9 mouse cellular contexts compared by ENCODE assay signal in genomic region chr2:57111791-57112538, GRCm38 (mm10). TPM values are rescaled to one million over a fixed set of nuclear protein-coding genes. Genes with fewer than 3 reads are reported as not detected.
DNase-seq lines count a peak whose midpoint lies in the region; ATAC-seq and TF ChIP-seq lines count a peak whose summit lies in the region.
"Had no signal": no experiment of that assay in that cellular context is flagged by ENCODE, and none has a peak within 500 bp of the region (broad histone marks: within the 10 kb centered on the region; RNA-seq: fewer than 3 reads in every experiment).

No protein-coding gene starts in this region.

- peaks cover 69% of the 10 kb centered on the region for H3K27me3 ChIP-seq in heart, embryonic 13.5 days (replicated peaks)
- peaks cover 55% of the 10 kb centered on the region for H3K27me3 ChIP-seq in forebrain, postnatal 0 days (ENCODE audit: insufficient read depth, low read length)
- peaks cover 67% of the 10 kb centered on the region for H3K27me3 ChIP-seq in midbrain, embryonic 11.5 days (ENCODE audit: control insufficient read depth, insufficient read depth, low read length)
- H3K27me3 ChIP-seq: CH12.LX had no signal

- no peak for ATAC-seq in heart, embryonic 13.5 days (ENCODE audit: extremely low read depth, insufficient number of reproducible peaks, low FRiP score, low TSS enrichment)
- ATAC-seq in forebrain, postnatal 0 days, result no peak
- ATAC-seq in midbrain, embryonic 11.5 days (ENCODE audit: low FRiP score), result no peak

- 8% methylated on average over 38 of the region's 38 CpGs for WGBS in heart, embryonic 13.5 days
- 17% methylated on average over 38 of the region's 38 CpGs for WGBS in forebrain, postnatal 0 days
- 1% methylated on average over 38 of the region's 38 CpGs for WGBS in midbrain, embryonic 11.5 days

- TF ChIP-seq CTCF in forebrain, postnatal 0 days (IDR thresholded peaks at IDR 0.05; ENCODE audit: low read depth), result no peak; the same call in 1 of the 2 replicates

- H3K4me2 ChIP-seq in heart, embryonic 13.5 days, result peak overlapping the region; percentile 44
- H3K4me2 ChIP-seq in forebrain, postnatal 0 days (ENCODE audit: low read depth), result peak overlapping the region; percentile 27; the same call in 1 of the 2 replicates
- peak overlapping the region; percentile 27 for H3K4me2 ChIP-seq in midbrain, embryonic 11.5 days

- peaks cover 23% of the 10 kb centered on the region for H3K4me1 ChIP-seq in heart, embryonic 13.5 days
- peaks cover 12% of the 10 kb centered on the region; the same call in 1 of the 2 replicates for H3K4me1 ChIP-seq in forebrain, postnatal 0 days (ENCODE audit: insufficient read depth)
- H3K4me1 ChIP-seq in midbrain, embryonic 11.5 days (ENCODE audit: control insufficient read depth, insufficient read depth, low read length), result peaks cover 23% of the 10 kb centered on the region

- no peaks in the 10 kb centered on the region for H3K36me3 ChIP-seq in heart, embryonic 13.5 days
- no peaks in the 10 kb centered on the region for H3K36me3 ChIP-seq in forebrain, postnatal 0 days (ENCODE audit: insufficient read depth)
- H3K36me3 ChIP-seq in midbrain, embryonic 11.5 days (ENCODE audit: control insufficient read depth, insufficient read depth, low read length), result no peaks in the 10 kb centered on the region

- no peak for DNase-seq in heart, adult 9 months (ENCODE audit: low spot score in 2 of 2)
- DNase-seq in R1 (ENCODE audit: low read depth, low spot score), result peak; percentile 16
- DNase-seq in forebrain, postnatal 0 days, result no peak
- peak; percentile 94 for DNase-seq in midbrain, embryonic 11.5 days (ENCODE audit: low spot score, missing footprints)
- DNase-seq in right cerebral cortex, postnatal 25 days, result no peak
- DNase-seq in cerebellum, postnatal 4 days (ENCODE audit: low spot score in 2 of 2), result no peak
- no peak for DNase-seq in ovary, postnatal 36 days (ENCODE audit: low spot score)

- peak overlapping the region; percentile 25 for H3K4me3 ChIP-seq in heart, embryonic 13.5 days
- H3K4me3 ChIP-seq in forebrain, postnatal 0 days (ENCODE audit: low read depth, low read length), result peak overlapping the region; percentile 75
- peak overlapping the region; percentile 24 for H3K4me3 ChIP-seq in midbrain, embryonic 11.5 days (ENCODE audit: low read depth, low read length)

- no peak overlapping the region for H3K9ac ChIP-seq in heart, embryonic 13.5 days
- H3K9ac ChIP-seq in forebrain, postnatal 0 days, result 0 out of 2 replicates have a peak overlapping the region, but pooled peaks have one; percentile 14
- 0 out of 2 replicates have a peak overlapping the region, but pooled peaks have one; percentile 12 for H3K9ac ChIP-seq in midbrain, embryonic 11.5 days (ENCODE audit: low read length)

- H3K27ac ChIP-seq in heart, embryonic 13.5 days (replicated peaks), result no peak overlapping the region
- H3K27ac ChIP-seq in forebrain, postnatal 0 days (ENCODE audit: low read depth, low read length), result no peak overlapping the region
- H3K27ac ChIP-seq in midbrain, embryonic 11.5 days (ENCODE audit: low read depth, low read length), result no peak overlapping the region

- H3K9me3 ChIP-seq in heart, embryonic 13.5 days, result no peaks in the 10 kb centered on the region
- no peaks in the 10 kb centered on the region for H3K9me3 ChIP-seq in forebrain, postnatal 0 days (ENCODE audit: low read length)
- H3K9me3 ChIP-seq in midbrain, embryonic 11.5 days (ENCODE audit: control insufficient read depth, low read length), result no peaks in the 10 kb centered on the region

RNA-seq across cellular contexts. Expression of gene Nr4a2, which starts 11.8 kb away (rescaled TPM):
- 2.3 and 2.6 TPM in 2 replicates for polyA plus RNA-seq in heart, embryonic 13.5 days (2015; fragmentation: Nextera tagmentation; extraction: Ambion mirVana)
- 26.4 and 30.6 TPM in 2 replicates for total RNA-seq in forebrain, postnatal 0 days (2014; rRNA removed)
- polyA plus RNA-seq in forebrain, postnatal 0 days (2015; fragmentation: Nextera tagmentation; extraction: Ambion mirVana), result 25.1 and 59.4 TPM in 2 replicates
- 16.9 and 17.4 TPM in 2 replicates for polyA plus RNA-seq in midbrain, embryonic 11.5 days (2014; fragmentation: Nextera tagmentation; extraction: Ambion mirVana)

Comparison
In these comparisons a context has a peak if more than half of its experiments do, and no peak if none do; other contexts are left out.
1. H3K4me3 ChIP-seq: peak in every context shown above with its lines; median percentile 75 in forebrain, postnatal 0 days; 25 in heart, embryonic 13.5 days; 24 in midbrain, embryonic 11.5 days.
2. DNase-seq: peak in R1 (single experiment) and midbrain, embryonic 11.5 days (single experiment); none in heart, adult 9 months (0 of 2), forebrain, postnatal 0 days (single experiment), right cerebral cortex, postnatal 25 days (single experiment), cerebellum, postnatal 4 days (0 of 2) and ovary, postnatal 36 days (single experiment).
3. Peak in every context shown above with its lines, with median percentiles within 50 percentile points of each other: H3K4me2 ChIP-seq.